In genomic region chr13:104229181-104229580, GRCm38 (mm10) we compare ENCODE assay signal across 8 mouse cellular contexts. TPM values are rescaled to one million over a fixed set of nuclear protein-coding genes. Genes with fewer than 3 reads are reported as not detected.
DNase-seq lines count a peak whose midpoint lies in the region; ATAC-seq and TF ChIP-seq lines count a peak whose summit lies in the region.

No protein-coding gene starts in this region.

- H3K4me2 ChIP-seq in heart, postnatal 0 days (ENCODE audit: low read depth, low read length): peak overlapping the region; percentile 79
- peak overlapping the region; percentile 50 for H3K4me2 ChIP-seq in hindbrain, embryonic 11.5 days (replicated peaks; ENCODE audit: low read depth, low read length)

- no peak for TF ChIP-seq CTCF in heart, postnatal 0 days (IDR thresholded peaks at IDR 0.05; ENCODE audit: low read depth)
- no peak for TF ChIP-seq CTCF in bone marrow, adult 2 months (IDR thresholded peaks at IDR 0.05; ENCODE audit: control insufficient read depth, insufficient read depth, low read length)

- intact Hi-C loops in heart, postnatal 36 days (cut with DNase I): loop anchor here (5.0 kb wide), 1 partner anchor 58 kb away; the partner anchor contains the start of gene Adamts6
- intact Hi-C loops in left cerebral cortex, postnatal 4 days (cut with DNase I): no loop called here

- H3K36me3 ChIP-seq in heart, postnatal 0 days (replicated peaks; ENCODE audit: control insufficient read depth, insufficient read depth, low read length): peaks cover 4% of the 10 kb centered on the region; the same call in 1 of the 2 replicates
- no peaks in the 10 kb centered on the region for H3K36me3 ChIP-seq in hindbrain, embryonic 11.5 days (ENCODE audit: control insufficient read depth, insufficient read depth, low read length)
- H3K36me3 ChIP-seq in midbrain, embryonic 10.5 days: peaks cover 29% of the 10 kb centered on the region

- no peak for DNase-seq in heart, postnatal 0 days (ENCODE audit: low spot score)
- no peak for DNase-seq in heart, postnatal 36 days
- DNase-seq in hindbrain, embryonic 11.5 days (ENCODE audit: low spot score): no peak
- DNase-seq in midbrain, embryonic 10.5 days (ENCODE audit: low spot score): no peak
- no peak for DNase-seq in frontal cortex, postnatal 10 days (ENCODE audit: low spot score in 2 of 2)
- DNase-seq in layer of hippocampus, adult 8-10 months (ENCODE audit: low spot score in 2 of 2): no peak
- DNase-seq in left cerebral cortex, postnatal 4 days: no peak

- peak overlapping the region; percentile 93 for H3K4me3 ChIP-seq in heart, postnatal 0 days (ENCODE audit: low read depth, low read length)
- H3K4me3 ChIP-seq in bone marrow, adult 2 months (replicated peaks; ENCODE audit: control insufficient read depth, low read depth, low read length): peak overlapping the region; percentile 89
- H3K4me3 ChIP-seq in hindbrain, embryonic 11.5 days (ENCODE audit: low read depth, low read length): peak overlapping the region; percentile 83
- peak overlapping the region; percentile 81 for H3K4me3 ChIP-seq in midbrain, embryonic 10.5 days

- no peak for TF ChIP-seq POLR2A in bone marrow, adult 2 months (IDR thresholded peaks at IDR 0.05; ENCODE audit: borderline replicate concordance, control insufficient read depth, low read depth, low read length)

- no peak for ATAC-seq in heart, postnatal 0 days (ENCODE audit: insufficient read depth, low read depth)
- ATAC-seq in hindbrain, embryonic 11.5 days (ENCODE audit: low FRiP score): peak; percentile 65

- H3K4me1 ChIP-seq in heart, postnatal 0 days (ENCODE audit: control insufficient read depth, insufficient read depth): peaks cover 16% of the 10 kb centered on the region
- no peaks in the 10 kb centered on the region for H3K4me1 ChIP-seq in bone marrow, adult 2 months (ENCODE audit: control insufficient read depth, insufficient read depth, low read length)
- no peaks in the 10 kb centered on the region for H3K4me1 ChIP-seq in hindbrain, embryonic 11.5 days (replicated peaks; ENCODE audit: control insufficient read depth, insufficient read depth, low read length)
- H3K4me1 ChIP-seq in midbrain, embryonic 10.5 days: peaks cover 28% of the 10 kb centered on the region

- 8% methylated on average over 15 of the region's 15 CpGs for WGBS in heart, postnatal 0 days
- WGBS in bone marrow, adult 2 months: 2% methylated on average over 15 of the region's 15 CpGs
- 7% methylated on average over 15 of the region's 15 CpGs for WGBS in hindbrain, embryonic 11.5 days
- 11% methylated on average over 15 of the region's 15 CpGs for WGBS in midbrain, embryonic 10.5 days

- no peaks in the 10 kb centered on the region for H3K27me3 ChIP-seq in heart, postnatal 0 days (ENCODE audit: control insufficient read depth, insufficient read depth, low read length)
- no peaks in the 10 kb centered on the region for H3K27me3 ChIP-seq in hindbrain, embryonic 11.5 days (ENCODE audit: control insufficient read depth, insufficient read depth, low read length)
- H3K27me3 ChIP-seq in midbrain, embryonic 10.5 days (ENCODE audit: low read depth, poor library complexity, severe bottlenecking): no peaks in the 10 kb centered on the region

- H3K9ac ChIP-seq in heart, postnatal 0 days (replicated peaks; ENCODE audit: low read depth, low read length): peak overlapping the region; percentile 83
- H3K9ac ChIP-seq in hindbrain, embryonic 11.5 days (ENCODE audit: low read depth, low read length): peak overlapping the region; percentile 54; the same call in 1 of the 2 replicates

- no peaks in the 10 kb centered on the region for H3K9me3 ChIP-seq in heart, postnatal 0 days (replicated peaks; ENCODE audit: control insufficient read depth, low read length)
- H3K9me3 ChIP-seq in hindbrain, embryonic 11.5 days (ENCODE audit: control insufficient read depth, low read length): no peaks in the 10 kb centered on the region
- H3K9me3 ChIP-seq in midbrain, embryonic 10.5 days (replicated peaks): no peaks in the 10 kb centered on the region

- H3K27ac ChIP-seq in heart, postnatal 0 days (ENCODE audit: low read depth): peak overlapping the region; percentile 96; the same call in 1 of the 2 replicates
- H3K27ac ChIP-seq in bone marrow, adult 2 months (ENCODE audit: control insufficient read depth, insufficient read depth, low read depth, low read length, poor library complexity): peak overlapping the region; percentile 95
- H3K27ac ChIP-seq in hindbrain, embryonic 11.5 days (ENCODE audit: low read depth, low read length): no peak overlapping the region
- H3K27ac ChIP-seq in midbrain, embryonic 10.5 days (replicated peaks): peak overlapping the region; percentile 95

- no peak for TF ChIP-seq EP300 in heart, postnatal 0 days (IDR thresholded peaks at IDR 0.05; ENCODE audit: low read depth)

RNA-seq across cellular contexts. Expression of gene Ppwd1, which starts 0.5 kb away (rescaled TPM):
- 2.1 and 4.8 TPM in 2 replicates for total RNA-seq in heart, postnatal 0 days (2014; rRNA removed; ENCODE audit: low replicate concordance)
- 5.4 and 5.8 TPM in 2 replicates for polyA plus RNA-seq in heart, postnatal 0 days (2015; fragmentation: Nextera tagmentation; extraction: Ambion mirVana)
- 1 to 10 TPM; 6.3 to 7.3 TPM for total RNA-seq in heart, postnatal 36 days (2021)
- 12.2 and 16.4 TPM in 2 replicates for polyA plus RNA-seq in bone marrow, adult 2 months (2011; ENCODE audit: insufficient read depth, insufficient read length, low replicate concordance, missing spikeins)
- 13.2 and 13.4 TPM in 2 replicates for polyA plus RNA-seq in hindbrain, embryonic 11.5 days (2014; fragmentation: Nextera tagmentation; extraction: Ambion mirVana)
- 17.9 and 18.6 TPM in 2 replicates for polyA plus RNA-seq in midbrain, embryonic 10.5 days (2016; fragmentation: Nextera tagmentation; extraction: Ambion mirVana)
- 10 to 100 TPM; 13.4 to 16.2 (median 14.7) TPM for total RNA-seq in layer of hippocampus, adult 8-10 months (2022)
- 10 to 100 TPM; 10.9 to 12.5 TPM for total RNA-seq in left cerebral cortex, postnatal 4 days (2021)

RNA-seq across cellular contexts. Expression of gene Cenpk, which starts 0.8 kb away (rescaled TPM):
- 0.19 and 4.5 TPM in 2 replicates for total RNA-seq in heart, postnatal 0 days (2014; rRNA removed; ENCODE audit: low replicate concordance)
- polyA plus RNA-seq in heart, postnatal 0 days (2015; fragmentation: Nextera tagmentation; extraction: Ambion mirVana): 17.3 and 18.2 TPM in 2 replicates
- under 1 TPM; 0.62 to 0.67 TPM for total RNA-seq in heart, postnatal 36 days (2021)
- polyA plus RNA-seq in bone marrow, adult 2 months (2011; ENCODE audit: insufficient read depth, insufficient read length, low replicate concordance, missing spikeins): 20.8 and 22.4 TPM in 2 replicates
- polyA plus RNA-seq in hindbrain, embryonic 11.5 days (2014; fragmentation: Nextera tagmentation; extraction: Ambion mirVana): 61.6 and 70.2 TPM in 2 replicates
- polyA plus RNA-seq in midbrain, embryonic 10.5 days (2016; fragmentation: Nextera tagmentation; extraction: Ambion mirVana): 78.7 and 89.8 TPM in 2 replicates
- 1 to 10 TPM in 2 of 4 experiments, under 1 TPM in 2; 0.63 to 1.5 (median 1.2) TPM for total RNA-seq in layer of hippocampus, adult 8-10 months (2022)
- 1 to 10 TPM; 3.4 to 5.1 TPM for total RNA-seq in left cerebral cortex, postnatal 4 days (2021)

RNA-seq across cellular contexts. Expression of gene Trim23, which starts 50.6 kb away (rescaled TPM):
- 16.8 and 20.6 TPM in 2 replicates for total RNA-seq in heart, postnatal 0 days (2014; rRNA removed; ENCODE audit: low replicate concordance)
- polyA plus RNA-seq in heart, postnatal 0 days (2015; fragmentation: Nextera tagmentation; extraction: Ambion mirVana): 13.2 and 14.3 TPM in 2 replicates
- total RNA-seq in heart, postnatal 36 days (2021): 10 to 100 TPM; 23.4 to 23.8 TPM
- 5.4 and 6.0 TPM in 2 replicates for polyA plus RNA-seq in bone marrow, adult 2 months (2011; ENCODE audit: insufficient read depth, insufficient read length, low replicate concordance, missing spikeins)
- 28.1 and 28.7 TPM in 2 replicates for polyA plus RNA-seq in hindbrain, embryonic 11.5 days (2014; fragmentation: Nextera tagmentation; extraction: Ambion mirVana)
- 18.9 and 21.4 TPM in 2 replicates for polyA plus RNA-seq in midbrain, embryonic 10.5 days (2016; fragmentation: Nextera tagmentation; extraction: Ambion mirVana)
- total RNA-seq in layer of hippocampus, adult 8-10 months (2022): 10 to 100 TPM; 52.7 to 66.7 (median 58.9) TPM
- 10 to 100 TPM; 52.2 to 53.0 TPM for total RNA-seq in left cerebral cortex, postnatal 4 days (2021)

RNA-seq across cellular contexts. Expression of gene Trappc13, which starts 50.9 kb away (rescaled TPM):
- 28.3 and 35.4 TPM in 2 replicates for total RNA-seq in heart, postnatal 0 days (2014; rRNA removed; ENCODE audit: low replicate concordance)
- polyA plus RNA-seq in heart, postnatal 0 days (2015; fragmentation: Nextera tagmentation; extraction: Ambion mirVana): 33.1 and 38.8 TPM in 2 replicates
- 10 to 100 TPM; 31.2 to 35.1 TPM for total RNA-seq in heart, postnatal 36 days (2021)
- 5.9 and 18.8 TPM in 2 replicates for polyA plus RNA-seq in bone marrow, adult 2 months (2011; ENCODE audit: insufficient read depth, insufficient read length, low replicate concordance, missing spikeins)
- 85.4 and 87.8 TPM in 2 replicates for polyA plus RNA-seq in hindbrain, embryonic 11.5 days (2014; fragmentation: Nextera tagmentation; extraction: Ambion mirVana)
- polyA plus RNA-seq in midbrain, embryonic 10.5 days (2016; fragmentation: Nextera tagmentation; extraction: Ambion mirVana): 81.4 and 87.7 TPM in 2 replicates
- total RNA-seq in layer of hippocampus, adult 8-10 months (2022): 10 to 100 TPM; 46.5 to 60.9 (median 53.8) TPM
- 10 to 100 TPM; 47.3 to 50.4 TPM for total RNA-seq in left cerebral cortex, postnatal 4 days (2021)

RNA-seq across cellular contexts. Expression of gene Adamts6, which starts 58.5 kb away (rescaled TPM):
- total RNA-seq in heart, postnatal 0 days (2014; rRNA removed; ENCODE audit: low replicate concordance): 20.6 and 21.8 TPM in 2 replicates
- polyA plus RNA-seq in heart, postnatal 0 days (2015; fragmentation: Nextera tagmentation; extraction: Ambion mirVana): 2.0 and 2.7 TPM in 2 replicates
- total RNA-seq in heart, postnatal 36 days (2021): 1 to 10 TPM; 3.0 to 4.9 TPM
- 0.52 and 1.4 TPM in 2 replicates for polyA plus RNA-seq in bone marrow, adult 2 months (2011; ENCODE audit: insufficient read depth, insufficient read length, low replicate concordance, missing spikeins)
- 1.6 and 2.5 TPM in 2 replicates for polyA plus RNA-seq in hindbrain, embryonic 11.5 days (2014; fragmentation: Nextera tagmentation; extraction: Ambion mirVana)
- 1.8 and 3.6 TPM in 2 replicates for polyA plus RNA-seq in midbrain, embryonic 10.5 days (2016; fragmentation: Nextera tagmentation; extraction: Ambion mirVana)
- total RNA-seq in layer of hippocampus, adult 8-10 months (2022): 1 to 10 TPM; 3.8 to 4.9 (median 4.2) TPM
- total RNA-seq in left cerebral cortex, postnatal 4 days (2021): 1 to 10 TPM; 3.5 to 3.7 TPM
